Mouse (Mus musculus) small intestine, adult 10 weeks (tissue): ENCODE data around the gene Asxl1. TPM values are rescaled to one million over a fixed set of nuclear protein-coding genes. Genes with fewer than 3 reads are reported as not detected.

Experiments
- polyA plus RNA-seq: library from polyadenylated mRNA; stranded (reverse); fragments of 350-450 nt; fragmentation: Illumina TruSeq; extraction: RNeasy Lipid Tissue Mini Kit (QIAGEN cat#74804); gene quantifications from one replicate; pipeline ENCODE4 v1.2.3, GENCODE M21; 2014; ENCODE audit warnings: low replicate concordance

Gene Asxl1
- polyA plus RNA-seq: 9.1 TPM

DNA sequence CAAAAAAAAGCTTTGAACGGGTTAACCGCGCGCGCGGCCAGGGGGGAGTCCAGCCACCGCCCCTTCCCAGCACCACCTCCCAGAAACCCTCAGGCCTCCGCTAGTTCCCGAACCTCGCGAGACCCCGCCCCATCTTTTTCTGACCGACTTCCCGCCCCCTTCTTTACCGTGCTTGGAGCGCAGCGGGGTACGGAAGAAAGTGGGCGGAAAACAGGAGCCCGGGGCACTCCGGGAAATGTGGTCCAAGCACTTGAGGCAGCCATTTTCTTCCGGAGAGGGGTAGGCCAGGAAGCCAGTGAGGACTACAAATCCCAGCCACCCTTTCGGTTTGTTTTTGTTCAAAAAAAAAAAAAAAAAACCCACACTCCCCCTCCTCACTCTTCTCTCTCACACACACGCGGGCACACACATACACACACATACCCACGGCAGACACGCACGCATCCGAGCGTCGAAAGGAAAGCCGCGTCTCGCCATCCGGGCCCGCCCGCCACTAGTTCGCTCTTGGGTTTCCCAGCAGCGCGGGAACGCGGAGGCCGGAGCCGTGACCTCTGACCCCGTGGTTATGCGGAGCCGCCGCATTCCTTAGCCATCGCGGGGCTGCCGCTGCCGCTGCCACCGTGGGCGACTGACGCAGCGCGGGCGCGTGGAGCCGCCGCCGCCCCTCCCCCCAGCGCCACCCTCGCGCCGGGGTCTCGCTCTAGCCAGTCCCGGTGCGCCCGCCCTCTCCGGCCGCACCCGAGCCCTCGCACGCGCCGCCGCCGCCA is at the start of gene Asxl1:
TSS of gene Asxl1 (plus strand) at position 376 of the 767 bp plus-strand sequence.

Other genes with a start within 250 kb of the Asxl1 start
- 0.71 TPM for gene Hck, start 237.4 kb upstream of the Asxl1 start, polyA plus RNA-seq
- 16.5 TPM for gene Tm9sf4, start 184.5 kb upstream of the Asxl1 start, polyA plus RNA-seq
- 1.2 TPM for gene Tspyl3, start 120.4 kb upstream of the Asxl1 start, polyA plus RNA-seq
- gene Plagl2, start 104.4 kb upstream of the Asxl1 start, polyA plus RNA-seq: 15.3 TPM
- 10.2 TPM for gene Pofut1, start 104.3 kb upstream of the Asxl1 start, polyA plus RNA-seq
- 9.2 TPM for gene Kif3b, start 54.4 kb upstream of the Asxl1 start, polyA plus RNA-seq
- gene 4930404H24Rik, start 147.0 kb downstream of the Asxl1 start, polyA plus RNA-seq: not detected
- gene Nol4l, start 184.1 kb downstream of the Asxl1 start, polyA plus RNA-seq: 19.3 TPM